Mouse (Mus musculus): ENCODE results near the gene Ap5b1. TPM values are rescaled to one million over a fixed set of nuclear protein-coding genes. Genes with fewer than 3 reads are reported as not detected.

The Ap5b1 gene
- polyA plus RNA-seq (2015; fragmentation: Nextera tagmentation; extraction: Ambion mirVana), result 10.3 and 10.8 TPM in 2 replicates

DNA sequence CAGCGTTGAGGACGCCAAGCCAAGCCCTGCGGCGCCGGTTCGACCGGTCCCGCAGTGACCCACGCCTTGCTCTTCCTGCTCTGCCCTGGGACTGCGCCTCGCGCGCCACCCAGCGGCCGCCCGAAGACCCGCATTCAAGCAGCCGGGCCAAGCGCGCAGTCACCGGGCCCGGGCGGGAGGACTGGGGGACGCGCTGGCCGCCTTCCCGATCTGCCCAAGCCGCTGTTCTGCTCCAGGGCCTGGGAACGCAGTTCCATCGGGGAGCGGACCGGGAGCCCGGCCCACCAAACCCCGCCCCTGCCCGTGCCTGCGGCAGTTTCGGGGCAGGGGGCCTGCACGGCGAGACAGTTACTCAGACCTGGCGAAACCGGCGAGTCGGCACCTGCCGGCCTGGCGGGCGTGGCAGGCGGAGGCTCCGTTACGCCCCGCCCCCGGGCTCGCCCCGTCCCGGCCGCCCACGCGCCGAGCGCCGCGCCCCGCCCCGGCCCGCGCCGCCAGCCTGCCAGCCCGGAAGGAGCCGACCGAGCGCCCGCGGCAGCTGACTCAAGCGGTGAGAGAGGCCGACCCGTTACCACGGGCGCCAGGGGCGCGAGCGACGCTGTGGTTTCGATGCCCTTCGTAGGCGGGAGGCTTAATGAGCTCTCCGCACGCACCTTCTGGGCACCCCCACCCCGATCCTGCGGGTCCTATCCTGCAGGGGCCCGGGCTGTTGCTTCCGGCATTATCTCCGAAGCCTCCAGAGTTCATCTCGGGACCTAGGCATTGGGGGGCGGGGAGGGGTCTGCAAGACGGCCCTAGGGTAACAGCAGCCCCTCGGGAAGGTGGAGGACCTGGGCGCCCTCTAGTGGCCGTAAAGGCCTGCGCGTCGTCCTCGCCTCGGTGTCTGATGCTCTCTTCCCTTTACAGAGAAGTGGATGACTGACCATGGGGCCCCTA, at the start of gene Ap5b1:
Ap5b1 (plus strand) TSS at position 492 of the 936 bp plus-strand sequence.
- H3K27me3 ChIP-seq (replicated peaks; ENCODE audit: control insufficient read depth, insufficient read depth, low read length), result no peaks in the 10 kb centered on the region
- H3K9ac ChIP-seq (ENCODE audit: low read depth, low read length), result peak within 1 kb of the TSS; percentile 89
- H3K9me3 ChIP-seq (ENCODE audit: control insufficient read depth, low read length), result no peaks in the 10 kb centered on the region
- peak within 1 kb of the TSS; percentile 97 for H3K27ac ChIP-seq (ENCODE audit: low read length)
- H3K4me1 ChIP-seq (ENCODE audit: control insufficient read depth, insufficient read depth, low read length), result peaks cover 32% of the 10 kb centered on the region
- WGBS, result under 1% methylated on average over 97 of the region's 102 CpGs
- peak within 1 kb of the TSS; percentile 97 for H3K4me2 ChIP-seq (ENCODE audit: low read depth, low read length)
- peaks cover 5% of the 10 kb centered on the region for H3K36me3 ChIP-seq (ENCODE audit: control insufficient read depth, insufficient read depth, low read length)
- ATAC-seq, result peak; percentile 90
- peak within 1 kb of the TSS; percentile 80 for H3K4me3 ChIP-seq (ENCODE audit: low read length)

DNA sequence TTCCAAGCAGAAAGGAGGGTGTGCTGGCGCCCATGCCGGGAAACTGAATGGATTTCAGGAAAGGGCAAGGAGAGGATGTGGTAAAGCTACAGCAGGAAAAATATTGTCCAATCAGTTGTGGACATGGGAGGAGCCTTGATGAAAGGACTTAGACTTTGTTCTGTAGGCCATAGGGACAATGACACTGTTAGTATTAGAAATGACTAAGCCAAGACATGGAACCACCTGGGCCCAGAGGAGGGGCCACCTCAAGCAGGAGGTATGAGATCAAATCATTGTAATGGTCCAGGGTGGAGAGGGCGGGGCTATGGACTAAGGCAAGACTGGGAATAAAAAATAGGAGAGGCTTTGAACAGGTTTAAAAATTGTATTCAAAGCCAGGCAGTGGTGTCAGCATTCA, 49.1 kb upstream of the Ap5b1 start:
- H3K27ac ChIP-seq (ENCODE audit: low read length), result no peak overlapping the region
- no peaks in the 10 kb centered on the region for H3K9me3 ChIP-seq (ENCODE audit: control insufficient read depth, low read length)
- H3K36me3 ChIP-seq (ENCODE audit: control insufficient read depth, insufficient read depth, low read length), result no peaks in the 10 kb centered on the region
- 88% methylated on average over 3 of the region's 3 CpGs for WGBS
- no peaks in the 10 kb centered on the region for H3K27me3 ChIP-seq (replicated peaks; ENCODE audit: control insufficient read depth, insufficient read depth, low read length)
- H3K4me2 ChIP-seq (ENCODE audit: low read depth, low read length), result no peak overlapping the region
- no peak overlapping the region for H3K4me3 ChIP-seq (ENCODE audit: low read length)
- ATAC-seq, result peak; percentile 50
- no peak overlapping the region for H3K9ac ChIP-seq (ENCODE audit: low read depth, low read length)
- H3K4me1 ChIP-seq (ENCODE audit: control insufficient read depth, insufficient read depth, low read length), result peaks cover 8% of the 10 kb centered on the region

DNA sequence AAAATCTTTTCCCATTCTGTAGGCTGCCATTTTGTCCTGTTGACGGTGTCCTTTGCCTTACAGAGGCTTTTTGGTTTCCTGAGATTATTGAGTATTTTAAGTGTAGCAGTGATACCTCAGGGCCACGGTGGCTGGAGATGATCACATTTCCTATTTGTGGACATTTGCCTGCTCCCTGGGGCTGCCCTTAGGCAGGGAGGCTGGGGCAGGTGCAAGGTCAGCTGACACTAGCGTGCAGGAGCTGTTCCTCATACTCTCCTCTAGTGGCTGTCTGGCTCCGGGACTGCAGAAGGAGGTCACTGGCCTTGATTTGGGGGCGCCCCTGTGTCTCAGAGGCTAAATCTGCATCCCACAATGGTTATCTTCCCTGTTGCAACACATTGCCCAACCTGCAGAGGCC, 42.6 kb upstream of the Ap5b1 start:
- WGBS, result 69% methylated on average over 5 of the region's 5 CpGs
- Histone ChIP-seq H3K4me3 (ENCODE audit: low read length) (no peak overlapping the region), H3K36me3 (ENCODE audit: control insufficient read depth, insufficient read depth, low read length) (no peaks in the 10 kb centered on the region), H3K9ac (ENCODE audit: low read depth, low read length) (no peak overlapping the region), H3K9me3 (ENCODE audit: control insufficient read depth, low read length) (no peaks in the 10 kb centered on the region), H3K4me2 (ENCODE audit: low read depth, low read length) (no peak overlapping the region), H3K27ac (ENCODE audit: low read length) (no peak overlapping the region), H3K27me3 (replicated peaks; ENCODE audit: control insufficient read depth, insufficient read depth, low read length) (no peaks in the 10 kb centered on the region), H3K4me1 (ENCODE audit: control insufficient read depth, insufficient read depth, low read length) (no peaks in the 10 kb centered on the region; the same call in 1 of the 2 replicates)
- ATAC-seq, result no peak

GRCm38 (mm10) chr19:5529325-5530137, 38.3 kb upstream of the Ap5b1 start:
- ATAC-seq, result peak; percentile 99
- peak overlapping the region; percentile 63 for H3K4me2 ChIP-seq (ENCODE audit: low read depth, low read length)

GRCm38 (mm10) chr19:5530138-5530524, 37.7 kb upstream of the Ap5b1 start:
- peak overlapping the region; percentile 38 for H3K4me3 ChIP-seq (ENCODE audit: low read length)
- H3K36me3 ChIP-seq (ENCODE audit: control insufficient read depth, insufficient read depth, low read length), result no peaks in the 10 kb centered on the region
- peak overlapping the region; percentile 96 for H3K27ac ChIP-seq (ENCODE audit: low read length)
- no peaks in the 10 kb centered on the region for H3K9me3 ChIP-seq (ENCODE audit: control insufficient read depth, low read length)
- peak overlapping the region; percentile 27; the same call in 1 of the 2 replicates for H3K9ac ChIP-seq (ENCODE audit: low read depth, low read length)
- peak overlapping the region; percentile 63; the same call in 1 of the 2 replicates for H3K4me2 ChIP-seq (ENCODE audit: low read depth, low read length)
- 38% methylated on average over 7 of the region's 7 CpGs for WGBS
- H3K4me1 ChIP-seq (ENCODE audit: control insufficient read depth, insufficient read depth, low read length), result no peaks in the 10 kb centered on the region; the same call in 1 of the 2 replicates
- ATAC-seq, result no peak; the same call in 1 of the 2 replicates
- H3K27me3 ChIP-seq (replicated peaks; ENCODE audit: control insufficient read depth, insufficient read depth, low read length), result no peaks in the 10 kb centered on the region

More at GRCm38 (mm10) chr19:5529325-5530137, 38.3 kb upstream of the Ap5b1 start:
- H3K4me3 ChIP-seq (ENCODE audit: low read length), result peak overlapping the region; percentile 38
- no peaks in the 10 kb centered on the region for H3K36me3 ChIP-seq (ENCODE audit: control insufficient read depth, insufficient read depth, low read length)
- no peaks in the 10 kb centered on the region for H3K27me3 ChIP-seq (replicated peaks; ENCODE audit: control insufficient read depth, insufficient read depth, low read length)
- H3K9me3 ChIP-seq (ENCODE audit: control insufficient read depth, low read length), result no peaks in the 10 kb centered on the region
- no peaks in the 10 kb centered on the region; the same call in 1 of the 2 replicates for H3K4me1 ChIP-seq (ENCODE audit: control insufficient read depth, insufficient read depth, low read length)
- WGBS, result 12% methylated on average over 20 of the region's 20 CpGs
- peak overlapping the region; percentile 96 for H3K27ac ChIP-seq (ENCODE audit: low read length)
- H3K9ac ChIP-seq (ENCODE audit: low read depth, low read length), result peak overlapping the region; percentile 58

DNA sequence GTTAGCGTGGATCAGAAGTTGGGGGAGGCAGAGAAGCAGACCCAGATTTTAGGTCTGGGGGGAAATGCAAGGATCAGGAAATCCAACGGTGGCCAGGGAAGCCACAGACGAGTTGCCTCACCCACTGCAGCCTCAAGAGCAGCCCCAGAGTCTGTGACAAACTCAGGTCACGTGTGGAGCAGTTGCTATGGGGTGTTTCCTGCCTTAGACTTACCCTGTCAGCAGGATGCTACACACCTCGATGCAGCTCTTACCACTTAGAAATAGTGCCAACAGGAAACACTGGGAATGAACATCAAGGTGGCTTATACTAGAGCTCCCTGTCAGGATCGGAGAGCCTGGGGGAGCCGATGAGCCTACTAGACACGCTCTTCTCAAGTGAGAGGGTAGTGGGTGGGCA, 35.3 kb upstream of the Ap5b1 start:
- WGBS, result 69% methylated on average over 8 of the region's 8 CpGs
- Histone ChIP-seq H3K4me1 (ENCODE audit: control insufficient read depth, insufficient read depth, low read length) (no peaks in the 10 kb centered on the region; the same call in 1 of the 2 replicates), H3K27me3 (replicated peaks; ENCODE audit: control insufficient read depth, insufficient read depth, low read length) (no peaks in the 10 kb centered on the region), H3K36me3 (ENCODE audit: control insufficient read depth, insufficient read depth, low read length) (no peaks in the 10 kb centered on the region), H3K27ac (ENCODE audit: low read length) (no peak overlapping the region), H3K9ac (ENCODE audit: low read depth, low read length) (no peak overlapping the region), H3K4me3 (ENCODE audit: low read length) (no peak overlapping the region), H3K9me3 (ENCODE audit: control insufficient read depth, low read length) (no peaks in the 10 kb centered on the region), H3K4me2 (ENCODE audit: low read depth, low read length) (no peak overlapping the region)
- no peak for ATAC-seq

- no peak overlapping the region for H3K4me2 ChIP-seq (ENCODE audit: low read depth, low read length)
- no peaks in the 10 kb centered on the region for H3K4me1 ChIP-seq (ENCODE audit: control insufficient read depth, insufficient read depth, low read length)
- H3K27ac ChIP-seq (ENCODE audit: low read length), result no peak overlapping the region
- no peak overlapping the region for H3K4me3 ChIP-seq (ENCODE audit: low read length)
- H3K9ac ChIP-seq (ENCODE audit: low read depth, low read length), result no peak overlapping the region
- H3K9me3 ChIP-seq (ENCODE audit: control insufficient read depth, low read length), result no peaks in the 10 kb centered on the region
- H3K27me3 ChIP-seq (replicated peaks; ENCODE audit: control insufficient read depth, insufficient read depth, low read length), result no peaks in the 10 kb centered on the region
- no peaks in the 10 kb centered on the region for H3K36me3 ChIP-seq (ENCODE audit: control insufficient read depth, insufficient read depth, low read length)
- no peak for ATAC-seq
- WGBS, result 82% methylated on average over 8 of the region's 8 CpGs
These were observed 29.0 kb upstream of the Ap5b1 start for GRCm38 (mm10) chr19:5538786-5539185.

DNA sequence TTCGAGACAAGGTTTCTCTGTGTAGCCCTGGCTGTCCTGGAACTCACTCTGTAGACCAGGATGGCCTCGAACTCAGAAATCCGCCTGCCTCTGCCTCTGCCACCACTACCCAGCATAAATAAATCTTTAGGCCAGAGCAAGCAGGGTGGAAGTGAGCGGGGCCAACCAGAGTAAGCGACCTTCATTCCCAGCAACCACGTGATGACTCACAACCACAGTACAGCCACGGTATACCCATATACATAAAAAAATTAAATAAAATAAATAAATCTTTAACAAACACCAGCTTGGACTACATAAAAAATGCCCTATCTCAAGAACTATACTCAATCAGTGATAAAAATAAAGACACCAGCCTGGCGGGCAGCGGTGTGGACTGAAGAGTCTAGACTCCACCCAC, 24.5 kb upstream of the Ap5b1 start:
- Histone ChIP-seq H3K4me2 (ENCODE audit: low read depth, low read length) (no peak overlapping the region), H3K27ac (ENCODE audit: low read length) (no peak overlapping the region), H3K4me1 (ENCODE audit: control insufficient read depth, insufficient read depth, low read length) (0 out of 2 replicates have a peak, but pooled peaks cover 5% of the 10 kb centered on the region), H3K9ac (ENCODE audit: low read depth, low read length) (no peak overlapping the region), H3K9me3 (ENCODE audit: control insufficient read depth, low read length) (no peaks in the 10 kb centered on the region), H3K4me3 (ENCODE audit: low read length) (no peak overlapping the region), H3K27me3 (replicated peaks; ENCODE audit: control insufficient read depth, insufficient read depth, low read length) (no peaks in the 10 kb centered on the region), H3K36me3 (ENCODE audit: control insufficient read depth, insufficient read depth, low read length) (no peaks in the 10 kb centered on the region)
- 82% methylated on average over 9 of the region's 9 CpGs for WGBS
- no peak for ATAC-seq

- H3K4me1 ChIP-seq (ENCODE audit: control insufficient read depth, insufficient read depth, low read length), result 0 out of 2 replicates have a peak, but pooled peaks cover 5% of the 10 kb centered on the region
- no peak overlapping the region for H3K27ac ChIP-seq (ENCODE audit: low read length)
- H3K9me3 ChIP-seq (ENCODE audit: control insufficient read depth, low read length), result no peaks in the 10 kb centered on the region
- no peaks in the 10 kb centered on the region for H3K36me3 ChIP-seq (ENCODE audit: control insufficient read depth, insufficient read depth, low read length)
- H3K27me3 ChIP-seq (replicated peaks; ENCODE audit: control insufficient read depth, insufficient read depth, low read length), result no peaks in the 10 kb centered on the region
- no peak for ATAC-seq
- no peak overlapping the region for H3K9ac ChIP-seq (ENCODE audit: low read depth, low read length)
- no peak overlapping the region for H3K4me3 ChIP-seq (ENCODE audit: low read length)
- 54% methylated on average over 11 of the region's 11 CpGs for WGBS
- H3K4me2 ChIP-seq (ENCODE audit: low read depth, low read length), result no peak overlapping the region
These were observed 23.8 kb upstream of the Ap5b1 start for GRCm38 (mm10) chr19:5544031-5544430.

Measured in intestine, embryonic 16.5 days (tissue).